ENCODE assay signal across 23 mouse cellular contexts in genomic region chr4:90565909-90566308, GRCm38 (mm10).
"Had no signal": no experiment of that assay in that cellular context is flagged by ENCODE, and none has a peak within 500 bp of the region (broad histone marks: within the 10 kb centered on the region; RNA-seq: fewer than 3 reads in every experiment).

No protein-coding gene starts in this region.

- ATAC-seq: intestine, postnatal 0 days; liver, embryonic 12.5 days had no signal

- DNase-seq: kidney, adult 2 months; kidney, postnatal 25 days; layer of hippocampus, adult 9-11 months; liver; lung, adult 18-20 months; lung, postnatal 10 days; lung, postnatal 36 days; right cerebral cortex, adult 18-20 months; right cerebral cortex, postnatal 14 days; right cerebral cortex, postnatal 4 days; thymus, adult 2 months; thymus, postnatal 36 days had no signal

- H3K9me3 ChIP-seq: limb, embryonic 10.5 days; limb, embryonic 13.5 days; liver, embryonic 12.5 days; liver, embryonic 15.5 days; lung, embryonic 15.5 days; neural tube, embryonic 12.5 days; neural tube, embryonic 15.5 days had no signal

- H3K27ac ChIP-seq: kidney, postnatal 0 days; layer of hippocampus, adult 2 months; limb, embryonic 10.5 days; limb, embryonic 13.5 days; liver, embryonic 12.5 days; liver, embryonic 15.5 days; lung, embryonic 15.5 days; neural tube, embryonic 12.5 days; neural tube, embryonic 15.5 days; stomach, postnatal 0 days had no signal

- H3K4me2 ChIP-seq: limb, embryonic 13.5 days; liver, embryonic 12.5 days; liver, embryonic 15.5 days; lung, embryonic 15.5 days; neural tube, embryonic 12.5 days; neural tube, embryonic 15.5 days had no signal

- H3K4me1 ChIP-seq: limb, embryonic 10.5 days; limb, embryonic 13.5 days; liver, embryonic 12.5 days; liver, embryonic 15.5 days; lung, embryonic 15.5 days; neural tube, embryonic 12.5 days; neural tube, embryonic 15.5 days had no signal

- H3K36me3 ChIP-seq: limb, embryonic 10.5 days; limb, embryonic 13.5 days; liver, embryonic 12.5 days; liver, embryonic 15.5 days; lung, embryonic 15.5 days; neural tube, embryonic 12.5 days; neural tube, embryonic 15.5 days had no signal

- H3K4me3 ChIP-seq: layer of hippocampus, adult 2 months; limb, embryonic 10.5 days; limb, embryonic 13.5 days; liver, embryonic 12.5 days; liver, embryonic 15.5 days; lung, embryonic 15.5 days; neural tube, embryonic 12.5 days; neural tube, embryonic 15.5 days had no signal

- H3K9ac ChIP-seq: limb, embryonic 13.5 days; liver, embryonic 12.5 days; liver, embryonic 15.5 days; lung, embryonic 15.5 days; neural tube, embryonic 12.5 days; neural tube, embryonic 15.5 days had no signal

- H3K27me3 ChIP-seq: limb, embryonic 13.5 days; liver, embryonic 12.5 days; liver, embryonic 15.5 days; lung, embryonic 15.5 days; neural tube, embryonic 12.5 days; neural tube, embryonic 15.5 days had no signal
